Mouse (Mus musculus): ENCODE measurements at regions not wholly inside any gene's neighbourhood (a gene's known extent, or its start where the extent isn't known, plus 50 kb on each side); places are given as distances from the start of the nearest gene placed in this dataset.

- 89% methylated on average over 6 of the region's 6 CpGs for WGBS
- DNase-seq (ENCODE audit: low spot score) = no peak
- Histone ChIP-seq H3K36me3 (no peaks in the 10 kb centered on the region), H3K4me3 (no peak overlapping the region), H3K9me3 (no peaks in the 10 kb centered on the region), H3K27me3 (ENCODE audit: insufficient read depth, poor library complexity, severe bottlenecking) (no peaks in the 10 kb centered on the region), H3K27ac (no peak overlapping the region), H3K4me1 (replicated peaks) (no peaks in the 10 kb centered on the region)
Observed at GRCm38 (mm10) chr12:30729437-30729836, 145.2 kb downstream of the Tmem18 start.

GRCm38 (mm10) chr12:30767621-30768020, 116.5 kb upstream of the Alkal2 start:
- Histone ChIP-seq H3K4me3 (no peak overlapping the region), H3K9me3 (no peaks in the 10 kb centered on the region), H3K27ac (no peak overlapping the region), H3K36me3 (no peaks in the 10 kb centered on the region), H3K4me1 (replicated peaks) (no peaks in the 10 kb centered on the region), H3K27me3 (ENCODE audit: insufficient read depth, poor library complexity, severe bottlenecking) (no peaks in the 10 kb centered on the region)
- no peak for DNase-seq (ENCODE audit: low spot score)

GRCm38 (mm10) chr12:30793371-30793770, 90.8 kb upstream of the Alkal2 start:
- no peak overlapping the region for H3K27ac ChIP-seq
- H3K4me1 ChIP-seq (replicated peaks) = no peaks in the 10 kb centered on the region
- H3K27me3 ChIP-seq (ENCODE audit: insufficient read depth, poor library complexity, severe bottlenecking) = no peaks in the 10 kb centered on the region
- H3K9me3 ChIP-seq = no peaks in the 10 kb centered on the region
- 90% methylated on average over 2 of the region's 2 CpGs for WGBS
- no peaks in the 10 kb centered on the region for H3K36me3 ChIP-seq
- no peak for DNase-seq (ENCODE audit: low spot score)
- no peak overlapping the region for H3K4me3 ChIP-seq

GRCm38 (mm10) chr12:30816096-30816495, 68.0 kb upstream of the Alkal2 start:
- Histone ChIP-seq H3K36me3 (no peaks in the 10 kb centered on the region), H3K27me3 (ENCODE audit: insufficient read depth, poor library complexity, severe bottlenecking) (no peaks in the 10 kb centered on the region), H3K4me3 (no peak overlapping the region), H3K27ac (no peak overlapping the region), H3K9me3 (no peaks in the 10 kb centered on the region), H3K4me1 (replicated peaks) (no peaks in the 10 kb centered on the region)
- no peak for DNase-seq (ENCODE audit: low spot score)
- 88% methylated on average over 2 of the region's 2 CpGs for WGBS

- DNase-seq (ENCODE audit: low spot score) = no peak
- H3K9me3 ChIP-seq = no peaks in the 10 kb centered on the region
- 93% methylated on average over 3 of the region's 3 CpGs for WGBS
- no peaks in the 10 kb centered on the region for H3K4me1 ChIP-seq (replicated peaks)
- H3K27me3 ChIP-seq (ENCODE audit: insufficient read depth, poor library complexity, severe bottlenecking) = no peaks in the 10 kb centered on the region
- H3K27ac ChIP-seq = no peak overlapping the region
- no peaks in the 10 kb centered on the region for H3K36me3 ChIP-seq
- H3K4me3 ChIP-seq = no peak overlapping the region
Observed at GRCm38 (mm10) chr12:30831383-30831782, 52.7 kb upstream of the Alkal2 start.
